Mouse (Mus musculus) hindbrain, embryonic 12.5 days (tissue): ENCODE measurements at regions not wholly inside any gene's neighbourhood (a gene's known extent, or its start where the extent isn't known, plus 50 kb on each side); places are given as distances from the start of the nearest gene placed in this dataset.

Experiments used
- ATAC-seq: fragments of 200-750 bp; cut with Nextera tagmentation; 2 replicates; pipeline ENCODE4 v1.8.0; 2017; ENCODE audit warnings: moderate TSS enrichment; ENCODE audit not compliant: low FRiP score
- H3K27ac ChIP-seq: fragments of 300-500 bp; sonication (generic); 2 replicates; pipeline ENCODE4 v1.5.1; 2016; ENCODE audit warnings: mild to moderate bottlenecking
- H3K27me3 ChIP-seq: fragments of 300-500 bp; sonication (generic); 2 replicates; pipeline ENCODE4 v1.6.1; 2016; ENCODE audit warnings: mild to moderate bottlenecking
- H3K36me3 ChIP-seq: fragments of 300-500 bp; sonication (generic); 2 replicates; pipeline ENCODE4 v1.6.1; 2016; ENCODE audit warnings: mild to moderate bottlenecking
- H3K4me1 ChIP-seq: fragments of 300-500 bp; sonication (generic); 2 replicates; pipeline ENCODE4 v1.6.1; 2016
- H3K4me2 ChIP-seq: fragments of 300-500 bp; sonication (generic); replicated peaks from 2 replicates; pipeline ENCODE4 v1.6.1; 2016; ENCODE audit warnings: mild to moderate bottlenecking
- H3K4me3 ChIP-seq: fragments of 300-500 bp; sonication (generic); 2 replicates; pipeline ENCODE4 v1.5.1; 2016; ENCODE audit warnings: mild to moderate bottlenecking
- H3K9ac ChIP-seq: fragments of 300-500 bp; sonication (generic); 2 replicates; pipeline ENCODE4 v1.6.1; 2016; ENCODE audit warnings: mild to moderate bottlenecking, moderate library complexity
- H3K9me3 ChIP-seq: fragments of 300-500 bp; sonication (generic); replicated peaks from 2 replicates; pipeline ENCODE4 v1.6.1; 2016; ENCODE audit warnings: mild to moderate bottlenecking
- WGBS: fragments of 180-500 bp; shearing (Covaris S2); methylation state at CpG from one replicate; pipeline ENCODE4 v1.1.7; 2016; 5-methylcytosine and 5-hydroxymethylcytosine counted together

DNA sequence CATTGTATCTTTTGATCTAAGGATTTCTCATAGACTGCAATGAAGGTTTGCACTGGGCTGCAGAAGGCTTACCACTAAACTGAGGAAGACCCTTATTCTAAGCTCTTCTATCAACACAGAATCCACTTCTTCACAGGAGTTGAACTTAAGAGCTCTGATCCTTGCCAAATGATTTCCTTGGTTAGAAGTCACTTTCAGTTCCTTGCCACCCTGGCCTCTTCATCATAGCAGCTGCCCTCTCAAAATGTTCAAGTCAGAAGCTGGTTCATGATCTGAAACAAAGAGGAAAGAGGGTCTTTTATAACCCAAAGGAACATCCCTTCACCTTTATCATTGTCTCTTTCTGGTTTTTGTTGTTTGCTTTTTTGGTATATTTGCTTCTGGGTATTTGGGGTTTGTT lies 131.6 kb downstream of the Basp1 start:
- Histone ChIP-seq H3K27me3 (peaks cover 4% of the 10 kb centered on the region; the same call in 1 of the 2 replicates), H3K4me3 (no peak overlapping the region), H3K27ac (no peak overlapping the region), H3K9me3 (no peaks in the 10 kb centered on the region), H3K36me3 (no peaks in the 10 kb centered on the region), H3K4me1 (peaks cover 12% of the 10 kb centered on the region), H3K4me2 (no peak overlapping the region), H3K9ac (no peak overlapping the region)
- no peak for ATAC-seq

GRCm38 (mm10) chr15:25278317-25279156 lies 135.0 kb downstream of the Basp1 start:
- Histone ChIP-seq H3K4me1 (peaks cover 5% of the 10 kb centered on the region), H3K4me2 (no peak overlapping the region), H3K9me3 (no peaks in the 10 kb centered on the region), H3K36me3 (no peaks in the 10 kb centered on the region), H3K27me3 (no peaks in the 10 kb centered on the region), H3K4me3 (no peak overlapping the region), H3K9ac (no peak overlapping the region), H3K27ac (peak overlapping the region; percentile 23; the same call in 1 of the 2 replicates)
- ATAC-seq: peak; percentile 89
- WGBS: 52% methylated on average over 6 of the region's 6 CpGs

DNA sequence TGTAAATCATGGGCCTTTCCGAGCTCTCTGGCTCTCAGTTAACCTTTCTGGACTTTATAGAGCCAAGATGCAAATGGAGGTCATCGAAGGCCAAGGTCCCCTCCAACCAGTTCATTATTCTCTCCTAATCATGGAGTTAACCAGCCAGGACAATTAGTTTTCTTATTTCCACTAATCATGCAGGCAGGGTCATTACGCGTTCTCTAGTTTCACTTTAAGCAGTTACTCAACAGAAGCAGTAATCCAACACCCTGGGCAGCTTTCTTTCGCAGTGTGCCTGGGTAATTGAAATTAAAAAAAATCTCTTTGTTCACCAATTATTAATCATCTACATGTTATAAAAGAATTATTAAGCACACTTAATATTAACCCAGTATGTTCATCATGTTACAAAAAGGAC lies 137.3 kb downstream of the Basp1 start:
- H3K4me3 ChIP-seq: no peak overlapping the region
- H3K4me1 ChIP-seq: peaks cover 5% of the 10 kb centered on the region
- no peaks in the 10 kb centered on the region for H3K36me3 ChIP-seq
- H3K27ac ChIP-seq: no peak overlapping the region
- no peak for ATAC-seq
- no peaks in the 10 kb centered on the region for H3K27me3 ChIP-seq
- no peak overlapping the region for H3K4me2 ChIP-seq
- no peak overlapping the region for H3K9ac ChIP-seq
- H3K9me3 ChIP-seq: no peaks in the 10 kb centered on the region
- 74% methylated on average over 5 of the region's 5 CpGs for WGBS

DNA sequence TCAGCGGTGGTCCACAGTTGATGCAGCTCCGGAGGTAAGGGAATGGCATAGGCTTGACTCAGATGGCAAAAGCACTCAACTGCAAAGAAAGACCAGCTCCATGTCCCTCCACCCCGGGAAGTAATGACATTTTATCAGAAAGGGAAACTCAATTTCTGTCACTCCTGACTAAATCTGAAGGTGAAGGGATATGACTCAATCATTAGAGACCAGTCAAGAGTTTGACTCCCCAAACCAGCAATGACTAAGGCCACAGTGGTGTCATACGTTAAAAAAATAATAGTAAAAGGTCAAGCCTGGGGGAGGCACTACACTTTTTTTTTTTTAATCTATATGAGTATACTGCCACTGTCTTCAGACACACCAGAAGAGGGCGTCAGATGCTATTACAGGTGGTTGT lies 141.7 kb downstream of the Basp1 start:
- ATAC-seq: no peak
- H3K27me3 ChIP-seq: no peaks in the 10 kb centered on the region
- no peaks in the 10 kb centered on the region for H3K9me3 ChIP-seq
- no peak overlapping the region for H3K27ac ChIP-seq
- H3K4me1 ChIP-seq: no peaks in the 10 kb centered on the region; the same call in 1 of the 2 replicates
- H3K36me3 ChIP-seq: no peaks in the 10 kb centered on the region
- H3K4me2 ChIP-seq: no peak overlapping the region
- no peak overlapping the region for H3K9ac ChIP-seq
- WGBS: 91% methylated on average over 5 of the region's 5 CpGs
- no peak overlapping the region for H3K4me3 ChIP-seq

- 77% methylated on average over 10 of the region's 10 CpGs for WGBS
- no peak for ATAC-seq
- no peak overlapping the region for H3K4me3 ChIP-seq
Observed at GRCm38 (mm10) chr15:25270349-25270748, 143.2 kb downstream of the Basp1 start.

GRCm38 (mm10) chr15:25269345-25269996 lies 144.1 kb downstream of the Basp1 start:
- no peak for ATAC-seq
- H3K27me3 ChIP-seq: no peaks in the 10 kb centered on the region

More at GRCm38 (mm10) chr15:25270349-25270748, 143.2 kb downstream of the Basp1 start:
- Histone ChIP-seq H3K4me2 (no peak overlapping the region), H3K9me3 (no peaks in the 10 kb centered on the region), H3K4me1 (no peaks in the 10 kb centered on the region; the same call in 1 of the 2 replicates), H3K27ac (no peak overlapping the region; the same call in 1 of the 2 replicates), H3K36me3 (no peaks in the 10 kb centered on the region), H3K27me3 (no peaks in the 10 kb centered on the region), H3K9ac (no peak overlapping the region)

DNA sequence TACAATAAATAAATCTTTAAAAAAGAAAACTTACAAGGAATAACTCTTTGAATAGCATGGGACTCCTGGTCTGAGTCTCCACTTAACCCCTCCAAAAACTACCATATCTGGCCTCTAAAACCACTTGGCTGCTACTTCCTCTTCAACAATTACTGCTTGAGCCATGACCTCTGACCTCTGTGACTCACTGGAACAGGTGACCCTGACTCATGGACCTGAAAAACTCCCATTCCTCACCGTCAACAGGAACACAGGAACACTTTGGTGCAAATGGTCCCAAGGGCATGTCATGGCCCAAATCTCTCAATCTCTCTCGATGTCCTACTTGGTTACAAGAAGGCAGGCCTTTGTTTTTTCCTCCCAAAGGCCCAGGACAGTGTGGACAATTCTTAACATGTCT lies 145.1 kb downstream of the Basp1 start:
- no peak for ATAC-seq
- no peaks in the 10 kb centered on the region for H3K9me3 ChIP-seq
- H3K4me3 ChIP-seq: no peak overlapping the region
- WGBS: 67% methylated on average over 2 of the region's 2 CpGs
- H3K9ac ChIP-seq: no peak overlapping the region
- no peaks in the 10 kb centered on the region for H3K36me3 ChIP-seq
- H3K27ac ChIP-seq: no peak overlapping the region
- no peak overlapping the region for H3K4me2 ChIP-seq
- H3K27me3 ChIP-seq: no peaks in the 10 kb centered on the region
- no peaks in the 10 kb centered on the region; the same call in 1 of the 2 replicates for H3K4me1 ChIP-seq

More at GRCm38 (mm10) chr15:25269345-25269996, 144.1 kb downstream of the Basp1 start:
- Histone ChIP-seq H3K4me1 (no peaks in the 10 kb centered on the region; the same call in 1 of the 2 replicates), H3K27ac (no peak overlapping the region), H3K4me2 (no peak overlapping the region), H3K4me3 (no peak overlapping the region), H3K9me3 (no peaks in the 10 kb centered on the region), H3K9ac (no peak overlapping the region), H3K36me3 (no peaks in the 10 kb centered on the region)
- 59% methylated on average over 12 of the region's 12 CpGs for WGBS

- no peak overlapping the region for H3K4me3 ChIP-seq
- H3K9me3 ChIP-seq: no peaks in the 10 kb centered on the region
- ATAC-seq: no peak
- no peak overlapping the region for H3K9ac ChIP-seq
- no peaks in the 10 kb centered on the region for H3K27me3 ChIP-seq
- H3K4me2 ChIP-seq: no peak overlapping the region
- H3K36me3 ChIP-seq: no peaks in the 10 kb centered on the region
- no peak overlapping the region for H3K27ac ChIP-seq
- no peaks in the 10 kb centered on the region; the same call in 1 of the 2 replicates for H3K4me1 ChIP-seq
- WGBS: 88% methylated on average over 3 of the region's 3 CpGs
Observed at GRCm38 (mm10) chr15:25267509-25267908, 146.1 kb downstream of the Basp1 start.

DNA sequence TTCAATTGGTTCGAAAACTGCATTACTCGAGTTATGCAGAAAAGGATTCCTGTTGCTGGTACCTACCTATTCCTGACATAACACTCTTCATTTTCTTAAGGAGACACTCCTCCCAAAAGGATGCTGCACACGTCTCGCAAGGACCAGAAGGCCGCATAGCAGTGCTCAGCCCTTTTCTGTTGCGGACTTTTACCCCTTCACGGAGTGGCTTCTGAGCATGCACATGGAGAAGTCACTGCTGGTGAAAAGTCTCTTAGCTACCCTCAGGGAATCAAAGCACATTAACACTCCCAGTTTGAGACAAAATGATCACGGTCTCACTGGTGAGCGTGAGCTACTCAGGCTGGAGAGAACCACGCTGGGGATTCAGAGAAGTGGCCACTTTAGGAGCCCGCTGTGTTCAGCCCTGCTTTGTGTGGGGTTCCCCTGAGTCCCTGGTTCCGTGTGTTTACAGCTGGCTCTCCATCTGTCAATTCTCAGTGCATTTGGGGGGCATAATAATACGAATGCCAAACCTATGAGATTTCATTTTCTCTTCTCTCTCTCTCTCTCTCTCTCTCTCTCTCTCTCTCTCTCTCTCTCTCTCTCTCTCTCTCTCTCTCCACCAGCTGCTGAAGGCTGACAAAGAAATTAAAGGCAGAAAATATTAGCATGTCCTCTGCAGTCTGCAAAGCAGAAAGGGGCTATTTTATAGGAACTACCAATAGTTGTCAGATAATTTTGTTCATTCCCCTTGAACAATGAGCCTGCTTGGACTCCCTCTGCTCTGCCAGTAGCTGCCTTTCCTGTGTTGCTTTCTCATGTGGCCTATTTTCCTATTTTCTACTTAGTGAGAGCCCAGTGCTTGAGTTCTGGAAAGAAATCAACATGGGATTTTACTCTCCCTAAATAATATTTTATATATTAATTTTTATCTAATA lies 160.7 kb downstream of the Basp1 start:
- no peaks in the 10 kb centered on the region for H3K4me1 ChIP-seq
- ATAC-seq: peak; percentile 91
- H3K36me3 ChIP-seq: no peaks in the 10 kb centered on the region
- peak overlapping the region; percentile 6 for H3K27ac ChIP-seq
- 64% methylated on average over 13 of the region's 13 CpGs for WGBS
- H3K27me3 ChIP-seq: no peaks in the 10 kb centered on the region
- H3K9ac ChIP-seq: no peak overlapping the region
- H3K9me3 ChIP-seq: no peaks in the 10 kb centered on the region
- no peak overlapping the region for H3K4me2 ChIP-seq
- H3K4me3 ChIP-seq: no peak overlapping the region

DNA sequence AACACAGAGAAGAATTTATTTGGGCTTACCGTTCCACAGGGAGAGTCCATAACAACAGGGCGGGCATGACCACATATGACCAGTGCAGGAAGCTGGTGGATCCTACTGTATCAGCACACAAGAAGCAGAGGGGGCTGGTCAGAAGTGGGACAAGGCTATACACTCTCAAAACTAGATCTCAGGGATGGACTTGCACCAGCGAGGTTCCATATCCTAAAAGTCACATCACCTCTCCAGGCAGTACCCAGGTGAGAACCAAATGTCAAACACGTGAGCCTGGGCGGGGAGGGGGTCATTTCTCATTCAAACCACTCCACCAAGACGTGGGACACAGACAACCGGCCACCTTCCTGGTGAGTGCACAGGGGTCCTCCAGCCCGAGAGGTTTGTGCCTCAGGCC lies 167.9 kb downstream of the Basp1 start:
- no peak for ATAC-seq
- Histone ChIP-seq H3K9ac (no peak overlapping the region), H3K9me3 (no peaks in the 10 kb centered on the region), H3K4me1 (no peaks in the 10 kb centered on the region), H3K36me3 (no peaks in the 10 kb centered on the region), H3K27ac (no peak overlapping the region), H3K27me3 (no peaks in the 10 kb centered on the region), H3K4me2 (no peak overlapping the region), H3K4me3 (no peak overlapping the region)
- WGBS: 91% methylated on average over 8 of the region's 8 CpGs

DNA sequence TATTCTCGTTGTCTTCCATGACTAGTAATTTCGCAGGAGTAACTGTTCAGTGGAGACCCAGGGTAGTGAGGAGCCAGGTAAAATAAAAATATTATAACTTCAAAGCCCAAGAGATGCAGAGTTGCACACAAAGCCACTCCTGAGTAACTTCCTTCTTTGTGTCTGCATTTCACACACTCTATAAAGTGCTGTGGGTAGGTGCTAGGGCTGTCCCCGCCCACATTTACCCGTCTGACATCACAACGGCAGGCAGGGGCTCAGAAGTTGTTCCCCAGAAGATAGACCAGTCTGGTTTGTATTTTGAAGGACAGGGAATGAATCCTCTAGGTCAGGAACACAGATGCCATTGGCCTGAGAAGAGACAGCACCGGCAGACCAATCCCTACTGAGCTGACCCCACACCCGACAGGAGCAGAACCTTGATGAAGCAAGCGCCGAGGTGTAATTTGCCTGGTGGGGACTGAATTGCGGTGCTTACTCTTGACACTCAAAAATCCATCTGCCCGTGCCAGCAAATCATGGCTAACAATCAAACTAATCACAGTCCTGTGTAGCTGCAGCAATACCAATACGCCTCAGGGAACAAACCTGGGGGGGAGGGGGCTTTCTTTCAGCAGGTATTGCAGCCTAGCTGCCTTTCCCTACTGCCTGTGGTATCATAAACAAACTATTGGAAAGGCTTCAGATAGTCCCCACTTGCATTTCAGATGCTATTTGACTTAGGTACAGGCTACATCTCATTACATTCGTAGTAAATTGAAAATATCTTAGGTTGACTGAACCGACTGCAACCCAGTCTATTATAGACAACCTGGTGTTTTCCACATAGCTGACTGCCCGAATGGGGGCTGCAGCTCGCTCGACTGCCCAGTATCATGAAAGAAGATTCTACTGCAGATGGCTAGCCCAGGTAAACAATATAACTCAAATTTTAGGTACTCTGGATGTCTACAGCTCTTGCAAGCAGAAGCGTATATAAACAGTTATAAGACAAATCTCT lies 175.6 kb downstream of the Basp1 start:
- Histone ChIP-seq H3K4me3 (no peak overlapping the region), H3K27ac (peak overlapping the region; percentile 25), H3K4me2 (no peak overlapping the region), H3K36me3 (no peaks in the 10 kb centered on the region), H3K9me3 (no peaks in the 10 kb centered on the region), H3K27me3 (no peaks in the 10 kb centered on the region), H3K9ac (no peak overlapping the region), H3K4me1 (no peaks in the 10 kb centered on the region)
- ATAC-seq: peak; percentile 60; the same call in 1 of the 2 replicates
- 76% methylated on average over 18 of the region's 18 CpGs for WGBS
